Mouse (Mus musculus): ENCODE results near the gene Krt32. TPM values are rescaled to one million over a fixed set of nuclear protein-coding genes. Genes with fewer than 3 reads are reported as not detected.

Krt32 gene
- polyA plus RNA-seq, 1 experiment from 2014 or later, result not detected

DNA sequence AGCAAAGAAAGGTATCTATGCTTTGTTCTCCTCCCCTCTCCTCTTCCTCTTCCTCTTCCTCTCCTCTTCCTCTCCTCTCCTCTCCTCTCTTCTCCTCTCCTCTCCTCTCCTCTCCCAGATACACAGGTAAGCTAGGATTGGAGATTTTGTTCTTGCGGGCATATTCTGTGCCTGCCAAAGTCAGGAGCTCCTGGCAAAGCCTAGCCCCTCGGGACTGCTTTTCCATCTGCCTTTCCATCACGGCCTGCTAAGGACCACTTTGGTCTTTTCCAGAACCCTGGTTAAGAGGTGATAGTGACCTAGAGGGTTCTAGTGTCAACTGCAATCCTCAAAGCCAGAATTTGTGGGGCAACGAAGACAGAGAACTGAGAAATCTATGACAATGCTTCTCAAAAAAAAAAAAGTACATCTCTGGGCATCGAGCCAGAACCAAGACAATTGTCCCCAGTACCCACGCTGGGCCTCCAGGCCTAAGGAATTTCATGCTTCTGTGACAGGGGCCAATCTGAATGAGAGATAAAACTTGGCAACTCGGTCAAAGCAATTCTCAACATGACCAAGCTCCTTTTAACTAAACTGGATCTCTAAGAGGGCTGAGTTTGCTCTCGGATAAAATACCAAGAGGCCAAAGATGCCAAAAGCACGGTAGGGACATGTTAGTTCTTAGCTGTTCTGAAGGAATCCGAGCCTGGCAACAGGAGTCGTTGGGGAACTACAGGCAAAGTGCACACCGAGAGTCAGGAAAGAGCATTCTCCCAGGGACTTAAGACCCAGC is 21.6 kb downstream of the Krt32 start:
- no peak overlapping the region for H3K9ac ChIP-seq (ENCODE audit: low read length)
- ATAC-seq (replicated peaks; ENCODE audit: extremely low read depth, insufficient read depth, low FRiP score), result 0 out of 2 replicates have a peak, but pooled peaks have one; percentile 37
- H3K4me3 ChIP-seq (ENCODE audit: low read length), result no peak overlapping the region
- 36% methylated on average over 12 of the region's 12 CpGs for WGBS
- peaks cover 12% of the 10 kb centered on the region for H3K4me1 ChIP-seq (ENCODE audit: control insufficient read depth, insufficient read depth, low read length)
- H3K27me3 ChIP-seq (ENCODE audit: control insufficient read depth, insufficient read depth, low read length), result no peaks in the 10 kb centered on the region
- H3K9me3 ChIP-seq (replicated peaks; ENCODE audit: control insufficient read depth, low read length), result no peaks in the 10 kb centered on the region
- H3K4me2 ChIP-seq (ENCODE audit: low read depth, low read length), result no peak overlapping the region
- no peak overlapping the region; the same call in 1 of the 2 replicates for H3K27ac ChIP-seq (ENCODE audit: low read length)
- H3K36me3 ChIP-seq (ENCODE audit: control insufficient read depth, insufficient read depth), result no peaks in the 10 kb centered on the region

DNA sequence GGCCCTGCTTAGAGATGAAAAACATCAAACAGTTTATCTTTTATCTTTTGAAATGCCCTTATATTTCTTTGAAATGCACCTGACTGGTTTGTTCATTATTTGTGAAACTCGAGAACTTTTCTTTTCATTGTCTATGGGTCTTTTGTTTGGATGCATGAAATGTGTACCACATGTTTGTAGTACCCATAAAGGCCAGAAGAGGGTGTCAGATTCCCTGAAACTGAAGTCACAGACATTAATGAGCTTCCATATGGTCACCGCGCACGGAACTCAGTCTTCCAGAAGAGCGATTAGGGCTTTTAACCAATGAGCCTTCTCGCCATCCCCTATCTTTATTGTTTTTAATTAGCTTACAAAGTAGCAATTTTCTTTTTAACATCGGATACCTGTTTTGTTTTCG is 29.2 kb downstream of the Krt32 start:
- no peak for ATAC-seq (replicated peaks; ENCODE audit: extremely low read depth, insufficient read depth, low FRiP score)
- H3K4me3 ChIP-seq (ENCODE audit: low read length), result no peak overlapping the region
- H3K9ac ChIP-seq (ENCODE audit: low read length), result no peak overlapping the region
- 70% methylated on average over 8 of the region's 8 CpGs for WGBS
- H3K27ac ChIP-seq (ENCODE audit: low read length), result no peak overlapping the region
- H3K4me1 ChIP-seq (ENCODE audit: control insufficient read depth, insufficient read depth, low read length), result no peaks in the 10 kb centered on the region
- H3K9me3 ChIP-seq (replicated peaks; ENCODE audit: control insufficient read depth, low read length), result peaks cover 2% of the 10 kb centered on the region; the same call in 1 of the 2 replicates
- no peaks in the 10 kb centered on the region for H3K36me3 ChIP-seq (ENCODE audit: control insufficient read depth, insufficient read depth)
- no peak overlapping the region for H3K4me2 ChIP-seq (ENCODE audit: low read depth, low read length)
- no peaks in the 10 kb centered on the region for H3K27me3 ChIP-seq (ENCODE audit: control insufficient read depth, insufficient read depth, low read length)

DNA sequence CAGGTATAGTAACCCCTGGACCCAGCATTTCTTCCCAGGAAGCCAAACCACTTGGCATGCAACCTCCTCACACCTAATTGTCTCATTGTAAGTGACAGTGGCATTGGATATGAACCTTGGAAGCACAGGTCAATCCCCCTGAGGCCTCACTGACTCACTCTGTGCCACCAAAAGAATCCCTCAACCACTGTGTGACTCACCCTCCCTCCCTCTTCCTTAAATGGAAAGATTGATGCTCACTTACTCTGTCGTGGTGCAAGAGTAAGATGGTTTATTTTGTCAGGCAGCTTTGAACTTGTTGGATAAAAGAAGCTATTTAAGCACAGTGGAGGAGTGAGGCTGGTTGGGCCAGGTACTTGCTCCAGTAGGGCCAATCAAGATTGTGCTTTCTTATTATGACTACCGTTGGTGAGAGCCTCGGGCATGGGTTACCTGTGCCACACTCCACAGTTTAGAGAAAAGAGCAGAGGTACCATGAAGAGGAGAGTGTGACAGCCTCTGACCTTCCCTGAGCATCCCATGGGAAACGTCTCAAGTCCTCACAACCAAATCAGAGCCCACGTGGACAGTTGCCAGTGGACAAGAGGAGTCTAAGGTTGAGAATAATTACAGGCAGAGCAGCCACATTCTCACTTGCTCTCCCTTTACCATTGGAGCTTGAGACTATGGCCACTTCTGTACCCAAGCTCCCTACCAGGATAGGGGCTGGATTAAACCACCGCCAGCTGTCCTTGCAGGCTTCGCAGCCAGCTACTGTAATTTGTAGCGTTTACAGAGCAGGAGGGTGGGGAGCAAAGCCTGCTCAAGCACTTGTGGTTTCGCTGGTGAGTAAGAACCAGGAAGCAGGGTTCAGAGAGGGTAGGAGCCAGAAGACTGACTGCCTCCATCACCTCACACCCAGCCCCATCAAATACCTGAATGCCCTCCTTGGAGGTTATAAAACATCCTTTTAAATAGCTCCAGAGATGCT is 32.1 kb downstream of the Krt32 start:
- ATAC-seq (replicated peaks; ENCODE audit: extremely low read depth, insufficient read depth, low FRiP score), result no peak
- Histone ChIP-seq H3K9me3 (replicated peaks; ENCODE audit: control insufficient read depth, low read length) (peaks cover 2% of the 10 kb centered on the region; the same call in 1 of the 2 replicates), H3K9ac (ENCODE audit: low read length) (no peak overlapping the region), H3K4me2 (ENCODE audit: low read depth, low read length) (no peak overlapping the region), H3K4me3 (ENCODE audit: low read length) (no peak overlapping the region), H3K27me3 (ENCODE audit: control insufficient read depth, insufficient read depth, low read length) (no peaks in the 10 kb centered on the region), H3K4me1 (ENCODE audit: control insufficient read depth, insufficient read depth, low read length) (no peaks in the 10 kb centered on the region), H3K27ac (ENCODE audit: low read length) (no peak overlapping the region), H3K36me3 (ENCODE audit: control insufficient read depth, insufficient read depth) (no peaks in the 10 kb centered on the region)
- 62% methylated on average over 9 of the region's 9 CpGs for WGBS

DNA sequence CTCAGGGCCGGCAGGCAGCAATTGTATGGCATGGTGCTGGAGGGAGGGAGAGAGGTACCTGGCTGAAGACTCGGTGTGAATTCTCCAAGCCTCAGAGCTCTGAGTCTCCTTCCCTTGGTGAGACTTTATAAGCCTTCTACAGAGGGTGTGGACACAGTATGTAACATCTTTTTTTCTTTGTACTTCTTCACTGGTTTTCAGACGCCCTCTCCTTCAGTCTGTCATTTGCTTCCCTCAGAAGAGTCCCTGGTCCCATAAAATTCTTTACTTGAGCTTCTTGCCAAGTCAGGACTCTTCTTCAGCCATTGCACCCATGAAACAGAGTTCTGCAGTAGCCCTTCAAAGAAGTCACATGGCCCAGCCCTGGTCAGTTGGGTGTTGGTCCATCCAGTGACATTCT is 37.6 kb downstream of the Krt32 start, which contains the start of gene Krt31:
Gene Krt31 (minus strand): TSS at position 101 of the 400 bp plus-strand sequence.
- peaks cover 3% of the 10 kb centered on the region; the same call in 1 of the 2 replicates for H3K4me1 ChIP-seq (ENCODE audit: control insufficient read depth, insufficient read depth, low read length)
- no peaks in the 10 kb centered on the region for H3K9me3 ChIP-seq (replicated peaks; ENCODE audit: control insufficient read depth, low read length)
- no peak within 1 kb of the TSS for H3K9ac ChIP-seq (ENCODE audit: low read length)
- no peaks in the 10 kb centered on the region for H3K36me3 ChIP-seq (ENCODE audit: control insufficient read depth, insufficient read depth)
- ATAC-seq (replicated peaks; ENCODE audit: extremely low read depth, insufficient read depth, low FRiP score), result no peak
- WGBS, result 74% methylated on average over 3 of the region's 3 CpGs
- H3K4me2 ChIP-seq (ENCODE audit: low read depth, low read length), result no peak within 1 kb of the TSS
- H3K27ac ChIP-seq (ENCODE audit: low read length), result no peak within 1 kb of the TSS
- no peak within 1 kb of the TSS for H3K4me3 ChIP-seq (ENCODE audit: low read length)
- no peaks in the 10 kb centered on the region for H3K27me3 ChIP-seq (ENCODE audit: control insufficient read depth, insufficient read depth, low read length)

DNA sequence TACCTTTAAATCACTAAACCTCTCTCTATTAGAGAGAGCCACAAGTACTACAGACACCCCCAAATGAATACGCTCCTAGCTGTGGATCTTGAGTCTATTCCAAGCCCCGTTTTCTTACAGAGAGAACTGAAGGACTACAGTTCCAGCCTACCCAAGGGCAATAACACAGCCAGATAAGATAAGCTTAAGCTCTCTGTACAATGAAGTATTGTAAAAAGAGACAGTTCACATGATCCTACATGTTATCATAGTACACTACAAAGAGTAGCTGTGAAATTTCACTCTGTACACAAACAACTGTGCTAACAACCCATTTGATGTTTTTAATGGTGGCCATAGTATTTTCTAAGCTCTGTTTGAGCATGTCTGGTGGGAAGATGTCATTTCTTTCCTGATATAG is 40.8 kb downstream of the Krt32 start:
- no peaks in the 10 kb centered on the region for H3K36me3 ChIP-seq (ENCODE audit: control insufficient read depth, insufficient read depth)
- no peaks in the 10 kb centered on the region for H3K9me3 ChIP-seq (replicated peaks; ENCODE audit: control insufficient read depth, low read length)
- WGBS, result 43% methylated on average over 2 of the region's 2 CpGs
- H3K27ac ChIP-seq (ENCODE audit: low read length), result no peak overlapping the region
- ATAC-seq (replicated peaks; ENCODE audit: extremely low read depth, insufficient read depth, low FRiP score), result no peak
- no peaks in the 10 kb centered on the region for H3K27me3 ChIP-seq (ENCODE audit: control insufficient read depth, insufficient read depth, low read length)
- H3K4me3 ChIP-seq (ENCODE audit: low read length), result no peak overlapping the region
- no peak overlapping the region for H3K4me2 ChIP-seq (ENCODE audit: low read depth, low read length)
- H3K4me1 ChIP-seq (ENCODE audit: control insufficient read depth, insufficient read depth, low read length), result peaks cover 3% of the 10 kb centered on the region; the same call in 1 of the 2 replicates
- no peak overlapping the region for H3K9ac ChIP-seq (ENCODE audit: low read length)

DNA sequence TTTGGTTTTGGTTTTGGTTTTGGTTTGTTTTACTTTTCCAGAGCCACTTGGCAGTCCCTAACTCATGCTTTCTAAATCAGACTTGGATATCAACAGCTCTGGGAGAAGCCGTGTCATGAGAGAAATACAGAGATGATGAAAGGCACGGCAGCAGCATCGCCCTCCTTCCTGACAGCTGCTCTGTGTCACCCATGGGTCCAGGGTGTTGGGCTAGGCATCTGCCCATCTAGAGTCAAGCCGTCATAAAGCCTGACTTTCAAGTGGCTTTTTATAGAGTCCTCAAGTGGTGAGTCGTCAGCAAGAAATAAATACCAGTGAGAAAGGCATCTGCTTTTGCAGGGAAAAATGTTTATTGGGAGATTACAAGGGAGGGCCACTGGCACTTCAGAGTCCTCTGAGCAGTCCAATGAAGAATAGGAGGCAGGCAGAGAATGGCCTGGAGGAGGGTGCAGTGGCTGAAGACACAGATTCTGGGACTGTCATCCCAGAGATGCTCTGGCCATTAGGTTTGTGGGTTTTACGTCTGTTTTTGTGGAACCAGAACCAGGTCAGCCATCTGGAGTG is 41.6 kb downstream of the Krt32 start:
- no peaks in the 10 kb centered on the region for H3K27me3 ChIP-seq (ENCODE audit: control insufficient read depth, insufficient read depth, low read length)
- no peak overlapping the region for H3K4me3 ChIP-seq (ENCODE audit: low read length)
- H3K27ac ChIP-seq (ENCODE audit: low read length), result no peak overlapping the region
- H3K4me2 ChIP-seq (ENCODE audit: low read depth, low read length), result peak overlapping the region; percentile 8; the same call in 1 of the 2 replicates
- H3K36me3 ChIP-seq (ENCODE audit: control insufficient read depth, insufficient read depth), result no peaks in the 10 kb centered on the region
- H3K9ac ChIP-seq (ENCODE audit: low read length), result no peak overlapping the region
- ATAC-seq (replicated peaks; ENCODE audit: extremely low read depth, insufficient read depth, low FRiP score), result no peak
- 36% methylated on average over 6 of the region's 6 CpGs for WGBS
- no peaks in the 10 kb centered on the region for H3K9me3 ChIP-seq (replicated peaks; ENCODE audit: control insufficient read depth, low read length)
- H3K4me1 ChIP-seq (ENCODE audit: control insufficient read depth, insufficient read depth, low read length), result peaks cover 3% of the 10 kb centered on the region; the same call in 1 of the 2 replicates

DNA sequence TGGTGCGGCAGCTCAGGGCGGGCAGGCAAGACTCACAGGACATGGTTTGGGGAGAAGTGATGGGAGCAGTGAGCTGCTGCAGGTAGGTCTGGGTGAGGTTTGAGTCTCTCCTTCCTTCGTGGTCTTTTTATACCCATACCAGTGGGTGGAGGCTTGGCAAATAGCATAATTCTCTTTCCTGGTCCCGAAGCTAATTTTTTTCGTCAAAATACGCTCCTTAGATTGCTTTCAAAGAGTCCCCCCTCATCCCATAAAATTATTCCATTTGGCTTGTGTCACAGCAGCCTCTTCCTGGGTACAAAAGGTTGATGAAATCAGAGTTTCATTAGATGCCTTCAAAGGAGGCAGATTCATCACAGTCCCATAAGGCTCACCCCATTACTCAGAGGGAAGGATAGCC is 46.6 kb downstream of the Krt32 start, which contains the start of gene Krt34:
Gene Krt34 (minus strand): TSS at position 101 of the 400 bp plus-strand sequence.
- no peak within 1 kb of the TSS for H3K27ac ChIP-seq (ENCODE audit: low read length)
- whole genome bisulfite sequencing, result 85% methylated on average over 6 of the region's 6 CpGs
- no peaks in the 10 kb centered on the region for H3K27me3 ChIP-seq (ENCODE audit: control insufficient read depth, insufficient read depth, low read length)
- no peak within 1 kb of the TSS for H3K4me2 ChIP-seq (ENCODE audit: low read depth, low read length)
- no peak within 1 kb of the TSS for H3K9ac ChIP-seq (ENCODE audit: low read length)
- ATAC-seq (replicated peaks; ENCODE audit: extremely low read depth, insufficient read depth, low FRiP score), result no peak
- H3K36me3 ChIP-seq (ENCODE audit: control insufficient read depth, insufficient read depth), result no peaks in the 10 kb centered on the region
- H3K9me3 ChIP-seq (replicated peaks; ENCODE audit: control insufficient read depth, low read length), result no peaks in the 10 kb centered on the region
- no peak within 1 kb of the TSS for H3K4me3 ChIP-seq (ENCODE audit: low read length)
- peaks cover under 1% of the 10 kb centered on the region; the same call in 1 of the 2 replicates for H3K4me1 ChIP-seq (ENCODE audit: control insufficient read depth, insufficient read depth, low read length)

Measured in heart, embryonic 16.5 days (tissue).